Mouse (Mus musculus): Measurements from ENCODE around the gene Arhgef11.

GRCm38 (mm10) chr3:87733098-87733497 is 115.7 kb downstream of the Arhgef11 start:
- TF ChIP-seq CTCF (IDR thresholded peaks at IDR 0.05 in 2 of 3, conservative IDR thresholded peaks at IDR 0.05 in 1 of 3; ENCODE audit: control insufficient read depth in 1 of 3, insufficient read depth in 1 of 3, low read depth in 2 of 3, low read length in 3 of 3, poor library complexity in 1 of 3, severe bottlenecking in 1 of 3), result no peak
- TF ChIP-seq MXI1 (IDR thresholded peaks at IDR 0.05; ENCODE audit: low read depth, low read length), result no peak
- no peak for TF ChIP-seq USF1 (IDR thresholded peaks at IDR 0.05; ENCODE audit: low read depth, low read length)
- TF ChIP-seq ZKSCAN1 (IDR thresholded peaks at IDR 0.05; ENCODE audit: low read depth, low read length), result no peak
- TF ChIP-seq POLR2A (IDR thresholded peaks at IDR 0.05; ENCODE audit: control insufficient read depth in 1 of 2, insufficient read depth in 1 of 2, low read depth in 1 of 2, low read length in 2 of 2, poor library complexity in 1 of 2), result no peak
- no peak for TF ChIP-seq E2F4 (IDR thresholded peaks at IDR 0.05; ENCODE audit: borderline replicate concordance, low read depth, low read length)
- no peak for TF ChIP-seq GABPA (IDR thresholded peaks at IDR 0.05; ENCODE audit: low read depth, low read length)
- no peak for TF ChIP-seq TCF12 (IDR thresholded peaks at IDR 0.05; ENCODE audit: low read depth, low read length)
- no peak for TF ChIP-seq EP300 (IDR thresholded peaks at IDR 0.05; ENCODE audit: low read depth in 1 of 2, low read length in 2 of 2)
- no peak for TF ChIP-seq ZC3H11A (IDR thresholded peaks at IDR 0.05; ENCODE audit: low read depth, low read length)
- no peak for TF ChIP-seq POLR2AphosphoS5 (IDR thresholded peaks at IDR 0.05; ENCODE audit: borderline replicate concordance, low read depth, low read length)
- TF ChIP-seq RCOR1 (IDR thresholded peaks at IDR 0.05; ENCODE audit: low read depth, low read length), result no peak
- TF ChIP-seq HCFC1 (IDR thresholded peaks at IDR 0.05; ENCODE audit: low read depth, low read length), result no peak
- no peak for TF ChIP-seq GATA1 (IDR thresholded peaks at IDR 0.05; ENCODE audit: low read depth, low read length)
